In the genomic region with DNA sequence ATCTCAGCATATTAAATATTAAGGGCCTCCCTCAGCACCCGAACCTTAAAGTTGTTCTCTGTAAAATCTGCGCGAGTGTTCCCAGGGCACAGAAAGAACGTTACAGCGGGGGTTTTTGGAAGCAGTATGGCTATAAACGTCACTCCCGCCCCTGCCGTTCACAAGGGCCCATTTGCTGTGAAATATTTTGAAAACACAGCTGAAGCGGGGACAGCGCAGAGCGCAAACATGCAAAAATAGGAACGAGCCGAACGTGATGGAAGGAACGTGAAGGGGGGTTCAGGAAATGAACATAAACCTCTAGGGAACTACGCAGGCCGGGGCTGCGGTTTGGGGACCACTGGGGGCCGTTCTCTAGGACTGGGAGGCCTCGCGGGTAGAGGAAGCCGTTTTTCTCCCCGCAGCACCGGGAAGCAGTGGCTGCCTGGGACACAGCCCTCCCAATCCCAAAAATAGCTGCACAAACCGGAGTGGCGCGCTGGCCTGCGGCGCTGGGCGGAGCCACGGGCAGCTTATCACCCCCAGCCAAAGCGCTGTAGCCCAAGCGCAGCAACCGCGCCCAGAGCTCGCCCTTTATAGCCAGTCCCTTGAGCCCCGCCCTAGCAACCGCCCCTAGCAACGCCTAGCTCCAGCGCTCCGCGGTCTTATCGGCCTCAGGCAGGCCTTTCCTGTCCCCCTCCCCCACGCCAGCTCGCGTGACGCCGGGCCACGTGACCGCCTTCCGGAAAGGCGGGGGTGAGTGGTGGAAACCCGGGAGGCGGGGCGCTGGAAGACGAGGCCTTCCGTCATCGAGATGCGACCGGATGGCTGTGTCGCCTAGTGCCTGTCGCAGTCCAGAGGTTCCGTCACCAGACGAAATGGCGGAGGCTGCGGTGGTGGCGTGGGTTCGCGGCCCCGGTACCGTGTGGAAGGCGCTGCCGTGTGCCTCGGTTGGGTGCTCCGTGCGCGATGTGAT, we compare ENCODE assay signal across 8 mouse cellular contexts. TPM values are rescaled to one million over a fixed set of nuclear protein-coding genes. Genes with fewer than 3 reads are reported as not detected.
DNase-seq lines count a peak whose midpoint lies in the region; ATAC-seq lines count a peak whose summit lies in the region.

A gene (plus strand): TSS at position 812 of the 955 bp plus-strand sequence.

- intact Hi-C loops in gastrocnemius, postnatal 14 days (cut with DNase I; ENCODE audit: low total_unique reads) = no loop called here
- intact Hi-C loops in left cerebral cortex, postnatal 10 days (cut with DNase I) = loop anchor here (2.0 kb wide), 1 partner anchor 38 kb away; a partner anchor contains a TSS

- DNase-seq in adrenal gland, adult (ENCODE audit: inconsistent age in 2 of 2, low spot score in 1 of 2) = peak; percentile 100
- DNase-seq in embryo, embryonic 10.5 days (ENCODE audit: low spot score) = peak; percentile 100
- peak; percentile 100 for DNase-seq in gastrocnemius, postnatal 14 days
- DNase-seq in left cerebral cortex, postnatal 10 days (ENCODE audit: extremely low spot score in 1 of 2, low spot score in 2 of 2) = peak; percentile 100
- DNase-seq in right cerebral cortex, postnatal 25 days = peak; percentile 100
- DNase-seq in urinary bladder, postnatal 4 days (ENCODE audit: low spot score in 2 of 2) = peak; percentile 100

- ATAC-seq in inflammation-experienced regulatory T-cells, adult 6 months = peak; percentile 87
- peak; percentile 89 for ATAC-seq in megakaryocyte-erythroid progenitor cell, adult 5-6 weeks (replicated peaks; ENCODE audit: low FRiP score, low TSS enrichment, poor library complexity, severe bottlenecking)

RNA-seq across cellular contexts. Expression of the gene that starts here (rescaled TPM):
- total RNA-seq in gastrocnemius, postnatal 14 days (2021) = 1 to 10 TPM; 8.4 to 8.5 TPM
- 10 to 100 TPM; 33.8 to 42.9 (median 37.5) TPM for polyA plus RNA-seq in inflammation-experienced regulatory T-cells, adult 6 months (2017; shearing (Covaris generic))
- total RNA-seq in left cerebral cortex, postnatal 10 days (2021) = 10 to 100 TPM; 20.1 to 21.1 TPM
- total RNA-seq in megakaryocyte-erythroid progenitor cell, adult 5-6 weeks (2014; fragmentation: Nextera tagmentation) = 22.0 and 23.2 TPM in 2 replicates
- total RNA-seq in megakaryocyte-erythroid progenitor cell, adult 5-6 weeks (2017) = 37.6 and 45.7 TPM in 2 replicates

Comparison
In these comparisons a context has a peak if more than half of its experiments do, and no peak if none do; other contexts are left out.
1. Peak in every context shown above with its lines: DNase-seq and ATAC-seq.